ENCODE assay signal across 8 mouse cellular contexts in the genomic region with DNA sequence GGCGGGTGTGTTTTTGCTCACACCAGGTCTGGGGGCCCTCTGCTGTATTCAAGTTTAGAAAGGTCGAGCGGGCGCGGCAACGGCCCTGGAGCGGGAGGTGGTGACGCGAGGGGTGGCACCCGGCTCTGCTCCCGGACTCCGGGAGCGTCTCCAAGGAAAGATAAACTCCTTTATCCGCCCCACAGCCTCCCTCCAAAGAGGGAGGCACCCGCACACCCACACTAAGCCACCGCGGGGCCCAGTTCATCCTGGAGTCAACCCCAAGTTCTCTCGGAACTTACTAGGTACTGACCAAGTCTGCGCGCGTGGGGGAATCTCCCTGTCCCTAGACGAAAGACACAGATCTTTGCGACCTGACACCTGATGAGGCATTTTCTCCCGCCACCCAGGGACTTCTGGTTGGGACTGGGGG. TPM values are rescaled to one million over a fixed set of nuclear protein-coding genes. Genes with fewer than 3 reads are reported as not detected.
DNase-seq lines count a peak whose midpoint lies in the region; ATAC-seq and TF ChIP-seq lines count a peak whose summit lies in the region.

No protein-coding gene starts in this region.

- under 1% methylated on average over 24 of the region's 24 CpGs for WGBS in embryonic facial prominence, embryonic 15.5 days
- WGBS in hindbrain, embryonic 14.5 days = 0% methylated on average over 24 of the region's 24 CpGs
- WGBS in lung, embryonic 14.5 days = under 1% methylated on average over 24 of the region's 24 CpGs
- 2% methylated on average over 24 of the region's 24 CpGs for WGBS in olfactory bulb, adult 2 months

- TF ChIP-seq CTCF in lung, embryonic 14.5 days (IDR thresholded peaks at IDR 0.05; ENCODE audit: low read depth) = no peak
- no peak for TF ChIP-seq CTCF in olfactory bulb, adult 2 months (IDR thresholded peaks at IDR 0.05; ENCODE audit: insufficient read depth, low read depth, low read length)

- H3K4me2 ChIP-seq in embryonic facial prominence, embryonic 15.5 days (replicated peaks) = peak overlapping the region; percentile 91
- H3K4me2 ChIP-seq in hindbrain, embryonic 14.5 days (replicated peaks) = peak overlapping the region; percentile 82
- peak overlapping the region; percentile 98 for H3K4me2 ChIP-seq in lung, embryonic 14.5 days

- H3K9me3 ChIP-seq in embryonic facial prominence, embryonic 15.5 days (replicated peaks) = no peaks in the 10 kb centered on the region
- H3K9me3 ChIP-seq in hindbrain, embryonic 14.5 days (ENCODE audit: control insufficient read depth, low read length) = no peaks in the 10 kb centered on the region
- H3K9me3 ChIP-seq in lung, embryonic 14.5 days (ENCODE audit: low read depth, low read length) = no peaks in the 10 kb centered on the region

- peaks cover 25% of the 10 kb centered on the region for H3K4me1 ChIP-seq in embryonic facial prominence, embryonic 15.5 days
- H3K4me1 ChIP-seq in hindbrain, embryonic 14.5 days (replicated peaks; ENCODE audit: control insufficient read depth, insufficient read depth, low read length) = peaks cover 8% of the 10 kb centered on the region
- H3K4me1 ChIP-seq in lung, embryonic 14.5 days (ENCODE audit: insufficient read depth) = peaks cover 25% of the 10 kb centered on the region
- peaks cover 14% of the 10 kb centered on the region for H3K4me1 ChIP-seq in olfactory bulb, adult 2 months (ENCODE audit: control insufficient read depth, insufficient read depth, low read length)

- peak overlapping the region; percentile 35; the same call in 1 of the 2 replicates for H3K9ac ChIP-seq in embryonic facial prominence, embryonic 15.5 days
- peak overlapping the region; percentile 44 for H3K9ac ChIP-seq in hindbrain, embryonic 14.5 days
- H3K9ac ChIP-seq in lung, embryonic 14.5 days = peak overlapping the region; percentile 64

- H3K27ac ChIP-seq in embryonic facial prominence, embryonic 15.5 days (replicated peaks) = no peak overlapping the region
- no peak overlapping the region for H3K27ac ChIP-seq in hindbrain, embryonic 14.5 days
- H3K27ac ChIP-seq in lung, embryonic 14.5 days (ENCODE audit: low read depth) = no peak overlapping the region
- H3K27ac ChIP-seq in olfactory bulb, adult 2 months (ENCODE audit: insufficient read depth, low read depth, low read length) = no peak overlapping the region

- no peak for ATAC-seq in embryonic facial prominence, embryonic 15.5 days (ENCODE audit: insufficient number of reproducible peaks, low FRiP score, low TSS enrichment, low read depth)
- no peak for ATAC-seq in hindbrain, embryonic 14.5 days (ENCODE audit: low FRiP score)
- ATAC-seq in lung, embryonic 14.5 days (ENCODE audit: insufficient read depth) = peak; percentile 25

- TF ChIP-seq POLR2A in olfactory bulb, adult 2 months (IDR thresholded peaks at IDR 0.05; ENCODE audit: insufficient read depth, low read depth, low read length) = no peak

- H3K36me3 ChIP-seq in embryonic facial prominence, embryonic 15.5 days = no peaks in the 10 kb centered on the region
- no peaks in the 10 kb centered on the region for H3K36me3 ChIP-seq in hindbrain, embryonic 14.5 days (replicated peaks; ENCODE audit: control insufficient read depth, insufficient read depth)
- no peaks in the 10 kb centered on the region for H3K36me3 ChIP-seq in lung, embryonic 14.5 days (ENCODE audit: insufficient read depth)

- H3K27me3 ChIP-seq in embryonic facial prominence, embryonic 15.5 days = no peaks in the 10 kb centered on the region
- peaks cover 10% of the 10 kb centered on the region for H3K27me3 ChIP-seq in hindbrain, embryonic 14.5 days (ENCODE audit: control insufficient read depth, insufficient read depth, low read length)
- H3K27me3 ChIP-seq in lung, embryonic 14.5 days (ENCODE audit: insufficient read depth, low read length) = no peaks in the 10 kb centered on the region

- peak; percentile 33 for DNase-seq in urinary bladder, postnatal 14 days (ENCODE audit: low spot score)
- no peak for DNase-seq in urinary bladder, adult 2 months (ENCODE audit: low spot score)
- DNase-seq in hindbrain, embryonic 14.5 days (ENCODE audit: low spot score) = no peak
- DNase-seq in lung, embryonic 14.5 days = peak; percentile 65
- DNase-seq in cerebellum, postnatal 10 days = no peak
- no peak for DNase-seq in T-cell, adult 2 months (ENCODE audit: low spot score)

- peak overlapping the region; percentile 60 for H3K4me3 ChIP-seq in embryonic facial prominence, embryonic 15.5 days (replicated peaks)
- peak overlapping the region; percentile 49 for H3K4me3 ChIP-seq in hindbrain, embryonic 14.5 days (replicated peaks; ENCODE audit: low read length)
- H3K4me3 ChIP-seq in lung, embryonic 14.5 days (ENCODE audit: low read depth, low read length) = peak overlapping the region; percentile 60
- peak overlapping the region; percentile 57 for H3K4me3 ChIP-seq in olfactory bulb, adult 2 months (ENCODE audit: insufficient read depth, low read depth, low read length)

RNA-seq across cellular contexts. Expression of a gene that starts 0.9 kb away (rescaled TPM):
- polyA plus RNA-seq in urinary bladder, adult 2 months (2012; rRNA removed) = 3.9 and 4.6 TPM in 2 replicates
- 4.7 and 5.5 TPM in 2 replicates for polyA plus RNA-seq in embryonic facial prominence, embryonic 15.5 days (2015; fragmentation: Nextera tagmentation; extraction: Ambion mirVana)
- polyA plus RNA-seq in hindbrain, embryonic 14.5 days (2014; fragmentation: Nextera tagmentation; extraction: Ambion mirVana) = 0.65 and 1.2 TPM in 2 replicates
- 9.3 and 10.7 TPM in 2 replicates for polyA plus RNA-seq in lung, embryonic 14.5 days (2014; fragmentation: Nextera tagmentation; extraction: Ambion mirVana)
- polyA plus RNA-seq in olfactory bulb, adult 2 months (2012; ENCODE audit: insufficient read depth, insufficient read length, low replicate concordance, missing spikeins) = not detected in 2 replicates

RNA-seq across cellular contexts. Expression of a gene that starts 42.4 kb away (rescaled TPM):
- polyA plus RNA-seq in urinary bladder, adult 2 months (2012; rRNA removed) = 6.9 and 7.9 TPM in 2 replicates
- 12.9 and 13.2 TPM in 2 replicates for polyA plus RNA-seq in embryonic facial prominence, embryonic 15.5 days (2015; fragmentation: Nextera tagmentation; extraction: Ambion mirVana)
- polyA plus RNA-seq in hindbrain, embryonic 14.5 days (2014; fragmentation: Nextera tagmentation; extraction: Ambion mirVana) = 11.1 and 14.9 TPM in 2 replicates
- polyA plus RNA-seq in lung, embryonic 14.5 days (2014; fragmentation: Nextera tagmentation; extraction: Ambion mirVana) = 12.7 and 13.5 TPM in 2 replicates
- not detected in 2 replicates for polyA plus RNA-seq in olfactory bulb, adult 2 months (2012; ENCODE audit: insufficient read depth, insufficient read length, low replicate concordance, missing spikeins)

Comparison
In these comparisons a context has a peak if more than half of its experiments do, and no peak if none do; other contexts are left out.
1. DNase-seq: peak in urinary bladder, postnatal 14 days (single experiment) and lung, embryonic 14.5 days (single experiment); none in urinary bladder, adult 2 months (single experiment), hindbrain, embryonic 14.5 days (single experiment), cerebellum, postnatal 10 days (0 of 2) and T-cell, adult 2 months (single experiment).
2. Peak in every context shown above with its lines, with median percentiles within 50 percentile points of each other: H3K4me2 ChIP-seq, H3K4me3 ChIP-seq and H3K9ac ChIP-seq.